Comparison of ENCODE assay signal across 15 mouse cellular contexts in the genomic region with DNA sequence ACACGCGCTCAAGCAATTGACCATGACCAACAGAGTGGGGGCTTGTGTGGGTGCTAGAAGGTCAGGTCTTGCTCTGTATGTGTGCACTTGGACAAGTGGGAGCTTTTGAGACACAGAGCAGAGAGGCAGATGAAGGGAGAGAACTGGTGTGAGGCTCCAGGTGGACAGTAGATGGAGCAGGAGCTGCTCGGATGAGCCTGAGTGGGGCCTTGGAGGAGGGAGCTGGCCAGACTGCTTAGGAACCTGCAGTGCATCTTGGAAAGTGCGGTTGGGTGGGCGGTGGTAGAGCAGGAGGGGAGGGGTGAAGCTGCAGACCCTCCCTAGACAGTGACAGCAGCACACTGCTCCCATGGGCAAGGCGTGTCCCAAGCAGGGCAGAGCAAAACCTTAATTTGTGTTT. TPM values are rescaled to one million over a fixed set of nuclear protein-coding genes. Genes with fewer than 3 reads are reported as not detected.
DNase-seq lines count a peak whose midpoint lies in the region; ATAC-seq and TF ChIP-seq lines count a peak whose summit lies in the region.
"Had no signal": no experiment of that assay in that cellular context is flagged by ENCODE, and none has a peak within 500 bp of the region (broad histone marks: within the 10 kb centered on the region; RNA-seq: fewer than 3 reads in every experiment).

No protein-coding gene starts in this region.

- peak; percentile 33 for TF ChIP-seq CTCF in left cerebral cortex, adult 2 months (IDR thresholded peaks at IDR 0.05)

- no peak overlapping the region for H3K27ac ChIP-seq in forebrain, embryonic 13.5 days
- no peak overlapping the region for H3K27ac ChIP-seq in forebrain, embryonic 10.5 days
- H3K27ac ChIP-seq in left cerebral cortex, adult 2 months, result no peak overlapping the region
- no peak overlapping the region for H3K27ac ChIP-seq in midbrain, embryonic 14.5 days (replicated peaks; ENCODE audit: low read depth, low read length)
- H3K27ac ChIP-seq: kidney, embryonic 15.5 days; liver, embryonic 15.5 days; neural tube, embryonic 15.5 days had no signal

- no peak overlapping the region for H3K4me3 ChIP-seq in forebrain, embryonic 13.5 days
- no peak overlapping the region for H3K4me3 ChIP-seq in forebrain, embryonic 10.5 days
- no peak overlapping the region for H3K4me3 ChIP-seq in left cerebral cortex, adult 2 months
- no peak overlapping the region for H3K4me3 ChIP-seq in midbrain, embryonic 14.5 days (replicated peaks; ENCODE audit: low read depth, low read length)
- H3K4me3 ChIP-seq: kidney, embryonic 15.5 days; liver, embryonic 15.5 days; neural tube, embryonic 15.5 days had no signal

- H3K4me2 ChIP-seq in forebrain, embryonic 13.5 days, result no peak overlapping the region
- no peak overlapping the region for H3K4me2 ChIP-seq in midbrain, embryonic 14.5 days (ENCODE audit: low read length)
- H3K4me2 ChIP-seq: kidney, embryonic 15.5 days; liver, embryonic 15.5 days; neural tube, embryonic 15.5 days had no signal

- 87% methylated on average over 6 of the region's 6 CpGs for WGBS in forebrain, embryonic 13.5 days
- WGBS in forebrain, embryonic 10.5 days, result 74% methylated on average over 6 of the region's 6 CpGs
- WGBS in midbrain, embryonic 14.5 days, result 67% methylated on average over 6 of the region's 6 CpGs

- H3K9ac ChIP-seq in forebrain, embryonic 13.5 days, result no peak overlapping the region
- H3K9ac ChIP-seq in midbrain, embryonic 14.5 days (replicated peaks; ENCODE audit: low read length), result no peak overlapping the region
- H3K9ac ChIP-seq: kidney, embryonic 15.5 days; liver, embryonic 15.5 days; neural tube, embryonic 15.5 days had no signal

- H3K36me3 ChIP-seq in forebrain, embryonic 13.5 days (ENCODE audit: poor library complexity, severe bottlenecking), result peaks cover 37% of the 10 kb centered on the region
- H3K36me3 ChIP-seq in forebrain, embryonic 10.5 days (replicated peaks), result peaks cover 40% of the 10 kb centered on the region
- peaks cover 29% of the 10 kb centered on the region for H3K36me3 ChIP-seq in midbrain, embryonic 14.5 days (ENCODE audit: control insufficient read depth, insufficient read depth, low read length)
- H3K36me3 ChIP-seq: liver, embryonic 15.5 days had no signal

- intact Hi-C loops in left cerebral cortex, adult 2 months (cut with DNase I), result no loop called here
- intact Hi-C loops in left cerebral cortex, postnatal 36 days (cut with DNase I), result no loop called here

- H3K27me3 ChIP-seq in forebrain, embryonic 13.5 days, result no peaks in the 10 kb centered on the region
- H3K27me3 ChIP-seq in forebrain, embryonic 10.5 days (ENCODE audit: poor library complexity, severe bottlenecking), result no peaks in the 10 kb centered on the region
- no peaks in the 10 kb centered on the region for H3K27me3 ChIP-seq in midbrain, embryonic 14.5 days (ENCODE audit: control insufficient read depth, insufficient read depth, low read length)
- H3K27me3 ChIP-seq: kidney, embryonic 15.5 days; liver, embryonic 15.5 days; neural tube, embryonic 15.5 days had no signal

- no peaks in the 10 kb centered on the region for H3K4me1 ChIP-seq in forebrain, embryonic 13.5 days
- H3K4me1 ChIP-seq in forebrain, embryonic 10.5 days, result no peaks in the 10 kb centered on the region
- H3K4me1 ChIP-seq in midbrain, embryonic 14.5 days (ENCODE audit: control insufficient read depth, insufficient read depth, low read length), result no peaks in the 10 kb centered on the region
- H3K4me1 ChIP-seq: liver, embryonic 15.5 days; neural tube, embryonic 15.5 days had no signal

- H3K9me3 ChIP-seq in forebrain, embryonic 13.5 days (replicated peaks), result no peaks in the 10 kb centered on the region
- no peaks in the 10 kb centered on the region for H3K9me3 ChIP-seq in forebrain, embryonic 10.5 days
- no peaks in the 10 kb centered on the region for H3K9me3 ChIP-seq in midbrain, embryonic 14.5 days (ENCODE audit: control insufficient read depth, low read length)
- H3K9me3 ChIP-seq: kidney, embryonic 15.5 days; liver, embryonic 15.5 days; neural tube, embryonic 15.5 days had no signal

- 0 out of 2 replicates have a peak, but pooled peaks have one; percentile 43 for ATAC-seq in forebrain, embryonic 13.5 days
- ATAC-seq in midbrain, embryonic 14.5 days (ENCODE audit: low FRiP score, low TSS enrichment), result no peak

- DNase-seq in forebrain, embryonic 10.5 days (ENCODE audit: extremely low spot score, low spot score), result no peak
- no peak for DNase-seq in left cerebral cortex, adult 2 months (ENCODE audit: extremely low spot score in 1 of 2, low spot score in 2 of 2)
- no peak for DNase-seq in left cerebral cortex, postnatal 36 days (ENCODE audit: low spot score in 2 of 2)
- peak; percentile 10 for DNase-seq in MN1 (ENCODE audit: low spot score)
- DNase-seq in midbrain, embryonic 14.5 days, result peak; percentile 17
- DNase-seq in heart, postnatal 4 days, result no peak
- no peak for DNase-seq in natural killer cell, adult 2 months (ENCODE audit: low spot score in 2 of 2)
- DNase-seq: adrenal gland, postnatal 36 days; cerebellum, postnatal 36 days; gastrocnemius, postnatal 25 days; heart, postnatal 10 days had no signal

RNA-seq across cellular contexts. Expression of a gene that starts 29.2 kb away (rescaled TPM):
- 10.2 and 11.2 TPM in 2 replicates for polyA plus RNA-seq in forebrain, embryonic 13.5 days (2015; fragmentation: Nextera tagmentation; extraction: Ambion mirVana)
- polyA plus RNA-seq in forebrain, embryonic 10.5 days (2016; fragmentation: Nextera tagmentation; extraction: Ambion mirVana), result 12.1 and 12.9 TPM in 2 replicates
- 10 to 100 TPM; 23.4 to 28.5 TPM for total RNA-seq in left cerebral cortex, adult 2 months (2021)
- total RNA-seq in left cerebral cortex, postnatal 36 days (2021), result 10 to 100 TPM; 17.2 to 25.1 TPM
- 10.6 and 11.5 TPM in 2 replicates for polyA plus RNA-seq in midbrain, embryonic 14.5 days (2014; fragmentation: Nextera tagmentation; extraction: Ambion mirVana)
- 10 to 100 TPM; 11.2 to 13.0 TPM for total RNA-seq in heart, postnatal 4 days (2021)

Comparison
In these comparisons a context has a peak if more than half of its experiments do, and no peak if none do; other contexts are left out.
1. DNase-seq: peak in MN1 (single experiment) and midbrain, embryonic 14.5 days (single experiment); none in forebrain, embryonic 10.5 days (single experiment), left cerebral cortex, adult 2 months (0 of 2), left cerebral cortex, postnatal 36 days (0 of 2), heart, postnatal 4 days (single experiment) and natural killer cell, adult 2 months (0 of 2).